Mouse (Mus musculus) forebrain, embryonic 16.5 days (tissue): ENCODE results near the gene Ceacam16. TPM values are rescaled to one million over a fixed set of nuclear protein-coding genes. Genes with fewer than 3 reads are reported as not detected.

Source experiments
- ATAC-seq: fragments of 200-750 bp; cut with Nextera tagmentation; 2 replicates; pipeline ENCODE4 v1.8.0; 2017; ENCODE audit warnings: mild to moderate bottlenecking, moderate library complexity
- H3K27ac ChIP-seq: fragments of 300-500 bp; sonication (generic); 2 replicates; pipeline ENCODE4 v1.5.1; 2014; ENCODE audit warnings: low read length, control low read depth
- H3K27me3 ChIP-seq: fragments of 300-500 bp; sonication (generic); replicated peaks from 2 replicates; pipeline ENCODE4 v1.6.1; 2014; ENCODE audit warnings: low read length; ENCODE audit not compliant: control insufficient read depth, insufficient read depth
- H3K36me3 ChIP-seq: fragments of 300-500 bp; sonication (generic); 2 replicates; pipeline ENCODE4 v1.6.1; 2014; ENCODE audit not compliant: control insufficient read depth, insufficient read depth
- H3K4me1 ChIP-seq: fragments of 300-500 bp; sonication (generic); replicated peaks from 2 replicates; pipeline ENCODE4 v1.6.1; 2014; ENCODE audit warnings: low read length; ENCODE audit not compliant: control insufficient read depth, insufficient read depth
- H3K4me2 ChIP-seq: fragments of 300-500 bp; sonication (generic); 2 replicates; pipeline ENCODE4 v1.6.1; 2014; ENCODE audit warnings: mild to moderate bottlenecking, low read length, control low read depth
- H3K4me3 ChIP-seq: fragments of 300-500 bp; sonication (generic); replicated peaks from 2 replicates; pipeline ENCODE4 v1.5.1; 2014; ENCODE audit warnings: mild to moderate bottlenecking, low read length, control low read depth
- H3K9ac ChIP-seq: fragments of 300-500 bp; sonication (generic); replicated peaks from 2 replicates; pipeline ENCODE4 v1.6.1; 2014; ENCODE audit warnings: low read depth, low read length, control low read depth
- H3K9me3 ChIP-seq: fragments of 300-500 bp; sonication (generic); 2 replicates; pipeline ENCODE4 v1.6.1; 2016; ENCODE audit warnings: low read length; ENCODE audit not compliant: control insufficient read depth
- WGBS: fragments of 180-500 bp; shearing (Covaris S2); extraction: QIAGEN DNeasy Blood & Tissue Kit; methylation state at CpG from one replicate; pipeline ENCODE4 v1.1.7; 2014; 5-methylcytosine and 5-hydroxymethylcytosine counted together
- polyA plus RNA-seq: library from polyadenylated mRNA; unstranded; fragments of >200 nt; fragmentation: Nextera tagmentation; extraction: Ambion mirVana; gene quantifications from 2 replicates; pipeline ENCODE4 v1.2.1, GENCODE M21; 2015

The Ceacam16 gene
- polyA plus RNA-seq, 1 experiment from 2014 or later = 0.77 TPM

GRCm38 (mm10) chr7:19871137-19871621, 10.1 kb upstream of the Ceacam16 start:
- Histone ChIP-seq H3K4me1 (no peaks in the 10 kb centered on the region), H3K36me3 (no peaks in the 10 kb centered on the region), H3K4me2 (no peak overlapping the region), H3K9ac (no peak overlapping the region), H3K27ac (no peak overlapping the region), H3K9me3 (no peaks in the 10 kb centered on the region), H3K4me3 (no peak overlapping the region), H3K27me3 (no peaks in the 10 kb centered on the region)
- no peak for ATAC-seq
- WGBS = 71% methylated on average over 10 of the region's 10 CpGs

DNA sequence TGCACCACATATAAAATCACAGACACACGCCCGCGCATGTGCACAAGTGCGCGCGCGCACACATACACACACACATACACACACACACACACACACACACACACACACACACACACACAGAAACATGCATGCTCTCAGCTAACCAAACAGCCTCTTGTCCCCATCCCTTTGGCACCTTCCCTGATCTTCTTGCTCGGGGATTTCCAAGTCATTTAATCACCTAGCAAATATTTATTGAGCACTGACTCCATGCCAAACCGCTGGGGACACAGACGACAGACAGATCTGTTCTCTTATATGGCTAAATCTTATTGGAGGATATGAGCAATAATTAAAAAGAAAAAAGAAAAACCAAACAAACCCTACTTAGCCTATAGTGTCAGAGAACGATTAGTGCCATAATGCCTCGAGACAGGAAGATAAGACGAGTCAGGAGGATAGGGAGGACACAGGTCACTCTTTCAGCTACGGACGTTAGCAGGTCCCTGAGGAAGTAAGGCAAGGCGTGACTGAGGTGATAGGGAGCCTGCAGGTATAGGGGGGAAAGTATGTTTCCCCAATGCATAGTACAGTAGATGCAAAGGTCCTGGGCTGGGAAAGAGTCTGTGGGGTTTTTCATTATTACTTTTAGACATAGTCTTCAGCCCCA, 6.8 kb upstream of the Ceacam16 start:
- Histone ChIP-seq H3K27ac (no peak overlapping the region), H3K27me3 (no peaks in the 10 kb centered on the region), H3K9ac (no peak overlapping the region), H3K9me3 (no peaks in the 10 kb centered on the region), H3K4me3 (no peak overlapping the region), H3K36me3 (no peaks in the 10 kb centered on the region), H3K4me2 (no peak overlapping the region), H3K4me1 (no peaks in the 10 kb centered on the region)
- 89% methylated on average over 16 of the region's 16 CpGs for WGBS
- no peak for ATAC-seq

GRCm38 (mm10) chr7:19866490-19866889, 5.4 kb upstream of the Ceacam16 start:
- no peaks in the 10 kb centered on the region for H3K36me3 ChIP-seq
- H3K4me1 ChIP-seq = no peaks in the 10 kb centered on the region
- no peak overlapping the region for H3K9ac ChIP-seq
- no peaks in the 10 kb centered on the region for H3K9me3 ChIP-seq
- no peak overlapping the region for H3K4me2 ChIP-seq
- no peak overlapping the region for H3K4me3 ChIP-seq
- H3K27ac ChIP-seq = no peak overlapping the region
- 90% methylated on average over 6 of the region's 6 CpGs for WGBS
- H3K27me3 ChIP-seq = no peaks in the 10 kb centered on the region
- no peak for ATAC-seq

DNA sequence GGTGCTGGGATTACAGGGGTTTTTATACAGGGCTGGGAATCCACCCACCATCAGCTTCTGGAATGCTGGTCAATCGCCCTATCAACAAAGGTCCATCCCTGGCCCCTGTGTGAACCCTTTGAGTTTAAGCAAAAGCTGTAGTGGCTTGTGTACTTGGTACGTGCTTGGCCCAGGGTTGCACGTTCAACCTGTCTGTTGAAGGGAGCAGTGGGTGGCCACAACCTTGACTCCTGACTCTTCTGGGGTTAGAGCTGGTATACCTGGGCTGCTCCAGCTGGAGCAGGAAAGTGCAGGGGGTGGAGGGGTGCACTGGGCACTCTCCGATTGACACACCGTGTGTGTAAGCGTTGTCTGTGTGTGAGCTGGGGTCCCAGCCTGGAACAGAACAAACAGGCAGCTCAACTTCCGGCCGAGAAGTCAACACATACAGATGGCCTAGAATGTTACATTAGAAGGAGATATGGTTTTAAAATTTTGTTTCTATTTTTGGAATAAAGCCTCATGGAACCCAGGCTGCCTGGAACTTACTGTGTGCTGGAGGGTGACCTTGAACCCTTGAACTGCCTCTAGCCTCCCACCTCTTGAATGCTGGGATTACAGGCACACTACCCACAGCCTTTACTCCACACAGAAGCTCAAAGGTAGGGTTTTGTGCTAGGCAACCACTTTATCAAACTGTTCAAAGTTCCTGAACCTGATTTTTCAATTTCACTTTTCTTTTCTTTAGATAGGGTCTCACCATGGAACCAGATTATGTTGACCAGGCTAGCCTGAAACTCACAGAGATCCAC, 4.3 kb upstream of the Ceacam16 start:
- H3K9ac ChIP-seq = no peak overlapping the region
- no peaks in the 10 kb centered on the region for H3K9me3 ChIP-seq
- WGBS = 82% methylated on average over 8 of the region's 8 CpGs
- H3K27me3 ChIP-seq = no peaks in the 10 kb centered on the region
- H3K4me2 ChIP-seq = no peak overlapping the region
- no peaks in the 10 kb centered on the region for H3K36me3 ChIP-seq
- H3K27ac ChIP-seq = no peak overlapping the region
- H3K4me1 ChIP-seq = no peaks in the 10 kb centered on the region
- no peak for ATAC-seq
- no peak overlapping the region for H3K4me3 ChIP-seq

DNA sequence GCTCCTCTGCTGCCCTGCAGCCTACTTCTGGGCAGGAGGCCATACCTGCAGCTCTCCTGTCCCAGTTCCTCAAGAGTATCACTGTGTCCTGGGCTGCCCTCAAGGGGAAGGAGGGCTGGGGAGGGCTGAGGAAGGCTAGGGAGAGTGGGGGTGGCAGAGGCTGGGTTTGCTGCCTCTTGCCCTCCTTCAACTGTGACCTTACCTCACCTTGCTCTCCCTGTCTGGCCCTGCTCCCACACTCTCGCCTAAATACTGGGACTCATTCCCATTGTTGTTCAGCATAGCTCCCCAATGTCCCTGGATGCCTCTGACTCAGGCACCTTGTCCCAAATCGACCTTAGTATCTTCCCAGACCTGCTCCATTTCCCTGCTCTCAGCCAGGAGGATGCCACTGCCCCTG, 3.1 kb upstream of the Ceacam16 start:
- no peaks in the 10 kb centered on the region for H3K9me3 ChIP-seq
- H3K4me2 ChIP-seq = no peak overlapping the region
- ATAC-seq = no peak
- H3K27ac ChIP-seq = no peak overlapping the region
- no peaks in the 10 kb centered on the region for H3K36me3 ChIP-seq
- H3K4me3 ChIP-seq = no peak overlapping the region
- H3K9ac ChIP-seq = no peak overlapping the region
- no peaks in the 10 kb centered on the region for H3K4me1 ChIP-seq
- no peaks in the 10 kb centered on the region for H3K27me3 ChIP-seq
- 30% methylated on average over 2 of the region's 2 CpGs for WGBS

DNA sequence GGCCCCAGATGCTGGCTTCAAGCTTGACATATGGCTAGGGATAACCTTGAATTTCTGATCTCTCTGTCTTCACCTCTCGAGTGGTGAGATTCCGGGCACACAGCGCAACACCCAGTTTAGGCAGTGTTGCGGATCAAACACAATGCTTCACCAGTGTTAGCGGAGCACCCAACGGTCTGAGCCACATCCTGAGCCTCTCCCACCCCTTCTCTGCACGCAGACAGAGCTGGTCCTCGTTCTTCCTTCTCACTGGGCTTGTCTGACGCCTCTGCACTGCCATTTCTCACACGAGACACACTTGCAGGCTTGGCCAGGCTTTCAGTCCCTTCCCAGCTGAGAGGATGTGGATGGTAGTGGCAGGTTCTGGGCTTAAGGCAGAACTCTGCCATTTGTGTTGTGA, 1.4 kb downstream of the Ceacam16 start:
- Histone ChIP-seq H3K4me2 (no peak overlapping the region), H3K27ac (no peak overlapping the region), H3K4me1 (no peaks in the 10 kb centered on the region), H3K36me3 (no peaks in the 10 kb centered on the region), H3K4me3 (no peak overlapping the region), H3K9me3 (no peaks in the 10 kb centered on the region), H3K27me3 (no peaks in the 10 kb centered on the region), H3K9ac (no peak overlapping the region)
- ATAC-seq = no peak
- WGBS = 78% methylated on average over 10 of the region's 10 CpGs

DNA sequence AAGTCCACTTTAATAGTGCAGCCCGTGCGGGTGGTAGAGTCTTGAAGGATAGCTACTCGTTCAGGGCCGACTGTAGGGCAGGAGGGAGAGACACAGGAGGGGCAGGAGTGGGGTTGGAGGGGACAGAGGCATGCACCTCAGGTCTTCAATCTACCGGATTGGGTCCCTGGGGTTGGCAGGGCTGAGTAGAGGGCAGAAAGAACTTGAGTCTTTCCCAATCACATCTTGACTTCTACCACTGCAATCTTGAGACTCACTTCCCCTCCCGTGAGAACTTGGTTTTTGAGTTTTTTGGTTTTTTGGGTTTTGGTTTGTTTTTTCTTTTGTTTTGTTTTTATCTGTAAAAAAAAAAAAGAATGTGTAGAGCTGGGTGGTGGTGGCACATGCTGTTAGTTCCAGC, 4.8 kb downstream of the Ceacam16 start:
- Histone ChIP-seq H3K4me2 (no peak overlapping the region), H3K9ac (no peak overlapping the region), H3K4me1 (peaks cover 5% of the 10 kb centered on the region; the same call in 1 of the 2 replicates), H3K27me3 (no peaks in the 10 kb centered on the region), H3K9me3 (no peaks in the 10 kb centered on the region), H3K27ac (no peak overlapping the region), H3K4me3 (no peak overlapping the region), H3K36me3 (no peaks in the 10 kb centered on the region)
- ATAC-seq = no peak
- WGBS = 85% methylated on average over 6 of the region's 6 CpGs

GRCm38 (mm10) chr7:19855663-19856062, 5.4 kb downstream of the Ceacam16 start:
- H3K36me3 ChIP-seq = no peaks in the 10 kb centered on the region
- 90% methylated on average over 5 of the region's 5 CpGs for WGBS
- no peak overlapping the region for H3K27ac ChIP-seq
- peaks cover 5% of the 10 kb centered on the region; the same call in 1 of the 2 replicates for H3K4me1 ChIP-seq
- no peak overlapping the region for H3K4me3 ChIP-seq
- H3K27me3 ChIP-seq = no peaks in the 10 kb centered on the region
- ATAC-seq = no peak
- no peaks in the 10 kb centered on the region for H3K9me3 ChIP-seq
- H3K4me2 ChIP-seq = no peak overlapping the region
- no peak overlapping the region for H3K9ac ChIP-seq

DNA sequence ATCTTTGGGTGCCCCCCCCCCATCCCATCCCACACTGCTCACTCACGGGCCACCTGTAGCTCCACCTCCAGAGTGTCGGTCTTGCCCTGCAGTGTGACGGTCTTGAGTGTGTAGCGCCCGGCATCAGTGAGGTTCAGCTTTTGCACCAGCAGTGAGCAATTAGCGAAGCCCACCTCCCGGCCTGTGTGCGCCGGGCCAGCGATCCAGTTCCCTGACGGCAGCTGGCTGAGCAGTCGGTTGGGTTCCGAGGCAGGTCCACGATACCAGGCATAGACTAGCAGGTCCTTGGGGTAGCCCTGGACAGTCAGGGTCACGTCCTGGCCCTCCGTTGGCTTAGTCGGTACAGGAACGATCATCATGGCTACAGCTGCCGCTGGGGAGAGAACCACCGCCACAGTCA, 7.6 kb downstream of the Ceacam16 start:
- Histone ChIP-seq H3K9me3 (no peaks in the 10 kb centered on the region), H3K36me3 (no peaks in the 10 kb centered on the region), H3K4me2 (no peak overlapping the region), H3K27ac (no peak overlapping the region), H3K4me3 (no peak overlapping the region), H3K4me1 (peaks cover 5% of the 10 kb centered on the region; the same call in 1 of the 2 replicates), H3K9ac (no peak overlapping the region), H3K27me3 (no peaks in the 10 kb centered on the region)
- WGBS = 94% methylated on average over 20 of the region's 20 CpGs
- ATAC-seq = no peak
